Mouse (Mus musculus) thymus, adult 2 months (tissue): ENCODE measurements at regions not wholly inside any gene's neighbourhood (a gene's known extent, or its start where the extent isn't known, plus 50 kb on each side); places are given as distances from the start of the nearest gene placed in this dataset.

ENCODE experiments used
- CTCF ChIP-seq: fragments of 200-500 bp; IDR thresholded peaks from 2 replicates; pipeline ENCODE4 v1.5.1; 2012; ENCODE audit warnings: mild to moderate bottlenecking, control low read depth, low read length, moderate library complexity, borderline replicate concordance; ENCODE audit not compliant: control insufficient read depth, poor library complexity, insufficient read depth; ENCODE audit errors: extremely low read depth
- POLR2A ChIP-seq: fragments of 200-500 bp; IDR thresholded peaks from 2 replicates; pipeline ENCODE4 v1.6.1; 2012; ENCODE audit warnings: mild to moderate bottlenecking, low read length, control low read depth, moderate library complexity; ENCODE audit not compliant: control insufficient read depth, poor library complexity, insufficient read depth; ENCODE audit errors: extremely low read depth

- TF ChIP-seq POLR2A, result no peak
- no peak for TF ChIP-seq CTCF
These were observed 281.7 kb upstream of the Gm10131 start for GRCm38 (mm10) chr8:34392981-34393828.
